8 mouse cellular contexts compared by ENCODE assay signal in genomic region chr4:106804201-106804909, GRCm38 (mm10). TPM values are rescaled to one million over a fixed set of nuclear protein-coding genes. Genes with fewer than 3 reads are reported as not detected.
A peak's percentile ranks its signal among the peaks of the same experiment; 100 is the strongest.
DNase-seq lines count a peak whose midpoint lies in the region; ATAC-seq and TF ChIP-seq lines count a peak whose summit lies in the region.

No protein-coding gene starts in this region.

- H3K27ac ChIP-seq in forebrain, embryonic 11.5 days (ENCODE audit: low read depth, low read length), result no peak overlapping the region
- H3K27ac ChIP-seq in forebrain, embryonic 15.5 days (replicated peaks), result no peak overlapping the region
- H3K27ac ChIP-seq in embryonic facial prominence, embryonic 10.5 days (replicated peaks), result peak overlapping the region; percentile 69
- H3K27ac ChIP-seq in intestine, embryonic 15.5 days, result peak overlapping the region; percentile 72
- H3K27ac ChIP-seq in stomach, embryonic 15.5 days, result 0 out of 2 replicates have a peak overlapping the region, but pooled peaks have one; percentile 3
- no peak overlapping the region for H3K27ac ChIP-seq in layer of hippocampus, adult 2 months

- no peak overlapping the region for H3K4me3 ChIP-seq in forebrain, embryonic 11.5 days (ENCODE audit: low read depth, low read length)
- H3K4me3 ChIP-seq in forebrain, embryonic 15.5 days, result no peak overlapping the region
- peak overlapping the region; percentile 49 for H3K4me3 ChIP-seq in embryonic facial prominence, embryonic 10.5 days
- peak overlapping the region; percentile 42 for H3K4me3 ChIP-seq in intestine, embryonic 15.5 days (replicated peaks)
- H3K4me3 ChIP-seq in megakaryocyte, embryonic 14.5 days (replicated peaks), result peak overlapping the region; percentile 88
- peak overlapping the region; percentile 34 for H3K4me3 ChIP-seq in stomach, embryonic 15.5 days (replicated peaks)
- no peak overlapping the region for H3K4me3 ChIP-seq in layer of hippocampus, adult 2 months

- peaks cover 5% of the 10 kb centered on the region; the same call in 1 of the 2 replicates for H3K4me1 ChIP-seq in forebrain, embryonic 11.5 days (replicated peaks; ENCODE audit: control insufficient read depth, insufficient read depth, low read length)
- no peaks in the 10 kb centered on the region for H3K4me1 ChIP-seq in forebrain, embryonic 15.5 days
- H3K4me1 ChIP-seq in embryonic facial prominence, embryonic 10.5 days, result peaks cover 23% of the 10 kb centered on the region
- H3K4me1 ChIP-seq in intestine, embryonic 15.5 days (replicated peaks), result peaks cover 22% of the 10 kb centered on the region
- peaks cover 62% of the 10 kb centered on the region for H3K4me1 ChIP-seq in megakaryocyte, embryonic 14.5 days
- peaks cover 21% of the 10 kb centered on the region for H3K4me1 ChIP-seq in stomach, embryonic 15.5 days

- no peak for TF ChIP-seq CTCF in layer of hippocampus, adult 2 months (conservative IDR thresholded peaks at IDR 0.05)

- no peaks in the 10 kb centered on the region for H3K36me3 ChIP-seq in forebrain, embryonic 11.5 days (ENCODE audit: control insufficient read depth, insufficient read depth, low read length)
- no peaks in the 10 kb centered on the region for H3K36me3 ChIP-seq in forebrain, embryonic 15.5 days
- no peaks in the 10 kb centered on the region for H3K36me3 ChIP-seq in embryonic facial prominence, embryonic 10.5 days (replicated peaks)
- no peaks in the 10 kb centered on the region for H3K36me3 ChIP-seq in intestine, embryonic 15.5 days
- H3K36me3 ChIP-seq in megakaryocyte, embryonic 14.5 days (replicated peaks; ENCODE audit: low read length), result peaks cover 19% of the 10 kb centered on the region
- no peaks in the 10 kb centered on the region for H3K36me3 ChIP-seq in stomach, embryonic 15.5 days

- no peaks in the 10 kb centered on the region; the same call in 1 of the 2 replicates for H3K27me3 ChIP-seq in forebrain, embryonic 11.5 days (ENCODE audit: control insufficient read depth, insufficient read depth, low read length)
- peaks cover 15% of the 10 kb centered on the region; the same call in 1 of the 2 replicates for H3K27me3 ChIP-seq in forebrain, embryonic 15.5 days
- H3K27me3 ChIP-seq in embryonic facial prominence, embryonic 10.5 days (replicated peaks; ENCODE audit: low read depth, poor library complexity, severe bottlenecking), result peaks cover 28% of the 10 kb centered on the region
- no peaks in the 10 kb centered on the region for H3K27me3 ChIP-seq in intestine, embryonic 15.5 days (replicated peaks)
- H3K27me3 ChIP-seq in megakaryocyte, embryonic 14.5 days (replicated peaks), result no peaks in the 10 kb centered on the region
- H3K27me3 ChIP-seq in stomach, embryonic 15.5 days (replicated peaks), result no peaks in the 10 kb centered on the region

- H3K9me3 ChIP-seq in forebrain, embryonic 11.5 days (ENCODE audit: control insufficient read depth, low read length), result no peaks in the 10 kb centered on the region
- H3K9me3 ChIP-seq in forebrain, embryonic 15.5 days, result no peaks in the 10 kb centered on the region
- H3K9me3 ChIP-seq in embryonic facial prominence, embryonic 10.5 days, result no peaks in the 10 kb centered on the region
- no peaks in the 10 kb centered on the region for H3K9me3 ChIP-seq in intestine, embryonic 15.5 days
- peaks cover 3% of the 10 kb centered on the region; the same call in 1 of the 2 replicates for H3K9me3 ChIP-seq in megakaryocyte, embryonic 14.5 days
- H3K9me3 ChIP-seq in stomach, embryonic 15.5 days, result no peaks in the 10 kb centered on the region

- no peak for DNase-seq in forebrain, embryonic 11.5 days (ENCODE audit: low spot score)
- DNase-seq in embryonic facial prominence, embryonic 10.5 days (ENCODE audit: low spot score), result no peak
- DNase-seq in layer of hippocampus, adult 2 months (ENCODE audit: low spot score in 2 of 2), result no peak
- DNase-seq in layer of hippocampus, adult 18-20 months (ENCODE audit: low spot score in 2 of 2), result no peak

- ATAC-seq in forebrain, embryonic 11.5 days (replicated peaks; ENCODE audit: low FRiP score), result no peak
- no peak for ATAC-seq in forebrain, embryonic 15.5 days (replicated peaks)
- ATAC-seq in intestine, embryonic 15.5 days, result peak; percentile 67
- peak; percentile 80 for ATAC-seq in stomach, embryonic 15.5 days (ENCODE audit: insufficient read depth, low FRiP score, low read depth)

- peak overlapping the region; percentile 19; the same call in 1 of the 2 replicates for H3K4me2 ChIP-seq in forebrain, embryonic 11.5 days (ENCODE audit: low read depth, low read length, severe bottlenecking)
- H3K4me2 ChIP-seq in forebrain, embryonic 15.5 days (replicated peaks), result no peak overlapping the region
- H3K4me2 ChIP-seq in intestine, embryonic 15.5 days (replicated peaks), result peak overlapping the region; percentile 80
- H3K4me2 ChIP-seq in stomach, embryonic 15.5 days, result peak overlapping the region; percentile 70

- WGBS in forebrain, embryonic 11.5 days, result 46% methylated on average over 16 of the region's 16 CpGs
- 47% methylated on average over 16 of the region's 16 CpGs for WGBS in forebrain, embryonic 15.5 days
- 43% methylated on average over 16 of the region's 16 CpGs for WGBS in embryonic facial prominence, embryonic 10.5 days
- 35% methylated on average over 16 of the region's 16 CpGs for WGBS in intestine, embryonic 15.5 days
- 30% methylated on average over 16 of the region's 16 CpGs for WGBS in stomach, embryonic 15.5 days

- peak overlapping the region; percentile 5 for H3K9ac ChIP-seq in forebrain, embryonic 11.5 days (ENCODE audit: low read length)
- H3K9ac ChIP-seq in forebrain, embryonic 15.5 days (replicated peaks), result no peak overlapping the region
- H3K9ac ChIP-seq in intestine, embryonic 15.5 days, result peak overlapping the region; percentile 61
- no peak overlapping the region for H3K9ac ChIP-seq in stomach, embryonic 15.5 days

RNA-seq across cellular contexts. Expression of gene Acot11, which starts 0.4 kb away (rescaled TPM):
- polyA plus RNA-seq in forebrain, embryonic 11.5 days (2014; fragmentation: Nextera tagmentation; extraction: Ambion mirVana), result 1.6 and 1.8 TPM in 2 replicates
- polyA plus RNA-seq in forebrain, embryonic 15.5 days (2015; fragmentation: Nextera tagmentation; extraction: Ambion mirVana), result 0.92 and 1.3 TPM in 2 replicates
- 1.6 and 2.1 TPM in 2 replicates for polyA plus RNA-seq in embryonic facial prominence, embryonic 10.5 days (2016; fragmentation: Nextera tagmentation; extraction: Ambion mirVana)
- 12.2 and 14.1 TPM in 2 replicates for polyA plus RNA-seq in intestine, embryonic 15.5 days (2015; fragmentation: Nextera tagmentation; extraction: Ambion mirVana)
- polyA plus RNA-seq in megakaryocyte, embryonic 14.5 days (2012; ENCODE audit: insufficient read depth, low replicate concordance), result 1.4 and 2.2 TPM in 2 replicates
- 6.2 and 6.9 TPM in 2 replicates for polyA plus RNA-seq in stomach, embryonic 15.5 days (2015; fragmentation: Nextera tagmentation; extraction: Ambion mirVana)
- total RNA-seq in layer of hippocampus, adult 2 months (2021), result 10 to 100 TPM; 45.6 to 55.5 TPM
- 10 to 100 TPM; 46.7 to 52.6 TPM for total RNA-seq in layer of hippocampus, adult 18-20 months (2021)

Comparison
In these comparisons a context has a peak if more than half of its experiments do, and no peak if none do; other contexts are left out.
1. H3K9ac ChIP-seq: peak in forebrain, embryonic 11.5 days (single experiment) and intestine, embryonic 15.5 days (single experiment); none in forebrain, embryonic 15.5 days (single experiment) and stomach, embryonic 15.5 days (single experiment).
2. ATAC-seq: peak in intestine, embryonic 15.5 days (single experiment) and stomach, embryonic 15.5 days (single experiment); none in forebrain, embryonic 11.5 days (single experiment) and forebrain, embryonic 15.5 days (single experiment).
3. H3K27ac ChIP-seq: peak in embryonic facial prominence, embryonic 10.5 days (single experiment), intestine, embryonic 15.5 days (single experiment) and stomach, embryonic 15.5 days (single experiment); none in forebrain, embryonic 11.5 days (single experiment), forebrain, embryonic 15.5 days (single experiment) and layer of hippocampus, adult 2 months (single experiment).
4. H3K4me3 ChIP-seq: peak in embryonic facial prominence, embryonic 10.5 days (single experiment), intestine, embryonic 15.5 days (single experiment), megakaryocyte, embryonic 14.5 days (single experiment) and stomach, embryonic 15.5 days (single experiment); none in forebrain, embryonic 11.5 days (single experiment), forebrain, embryonic 15.5 days (single experiment) and layer of hippocampus, adult 2 months (single experiment).